Mouse (Mus musculus) cerebellum, adult 8-10 months (tissue): ENCODE data around the gene Ak8.

Source experiments
- DNase-seq: peaks from one replicate; pipeline ENCODE4 v3.0.0; 2022

Ak8 gene

DNA sequence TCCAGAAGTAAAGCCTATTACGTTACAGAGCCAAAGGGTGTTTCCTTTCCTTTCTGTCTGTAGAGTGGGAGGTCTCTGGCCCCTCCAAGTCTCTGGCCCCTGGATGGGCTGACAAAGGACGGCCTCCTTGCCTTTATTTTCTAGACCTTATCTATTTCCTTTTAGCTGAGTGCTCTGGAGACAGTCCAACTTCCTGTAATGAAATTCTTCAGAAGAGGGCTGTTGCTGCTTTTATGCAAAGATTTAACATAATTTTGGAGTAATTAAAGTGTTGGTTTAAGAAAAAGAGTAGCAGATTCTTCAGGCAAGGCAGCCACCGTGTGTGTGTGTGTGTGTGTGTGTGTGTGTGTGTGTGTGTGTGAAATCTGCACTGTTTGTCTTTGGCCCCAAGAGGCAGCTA lies 98.4 kb downstream of the Ak8 start:
- DNase-seq, result no peak

DNA sequence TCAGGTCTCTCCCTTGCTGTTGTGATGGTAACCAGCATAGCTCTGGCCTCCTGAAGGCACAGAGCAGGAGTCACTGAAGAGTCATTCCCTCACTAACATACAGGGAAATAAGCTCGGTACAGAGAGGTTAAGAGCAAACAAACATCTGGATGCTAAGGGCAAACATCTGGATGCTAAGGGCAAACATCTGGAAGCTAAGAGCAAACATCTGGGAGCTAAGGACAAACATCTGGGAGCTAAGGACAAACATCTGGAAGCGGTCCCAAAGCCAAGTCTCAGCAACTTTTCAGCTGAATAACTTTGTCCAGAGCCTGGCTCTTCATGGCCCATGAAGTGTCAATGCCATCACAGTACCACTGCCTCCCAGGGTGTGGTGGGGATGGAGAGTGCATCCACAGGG lies 99.6 kb downstream of the Ak8 start:
- DNase-seq, result no peak

DNA sequence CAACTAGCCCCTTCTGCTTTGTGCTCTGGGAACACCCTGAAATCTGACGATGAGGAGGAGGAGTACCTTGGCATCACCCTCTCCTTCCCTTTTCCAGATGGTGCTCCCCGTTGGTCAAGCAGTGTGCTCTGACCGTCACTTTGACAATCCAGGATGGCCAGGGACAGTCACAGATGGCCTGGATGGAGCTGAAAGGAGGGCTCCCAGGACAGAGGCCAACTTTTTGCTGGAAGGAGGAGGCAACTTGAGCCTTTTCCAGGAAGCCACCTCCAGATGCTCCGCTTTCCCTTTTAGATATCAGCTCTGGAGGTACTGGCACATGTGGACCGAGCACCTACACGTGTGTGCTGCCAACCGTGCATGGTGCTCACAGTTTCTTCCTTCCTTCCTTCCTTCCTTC lies 103.4 kb downstream of the Ak8 start:
- DNase-seq, result no peak

DNA sequence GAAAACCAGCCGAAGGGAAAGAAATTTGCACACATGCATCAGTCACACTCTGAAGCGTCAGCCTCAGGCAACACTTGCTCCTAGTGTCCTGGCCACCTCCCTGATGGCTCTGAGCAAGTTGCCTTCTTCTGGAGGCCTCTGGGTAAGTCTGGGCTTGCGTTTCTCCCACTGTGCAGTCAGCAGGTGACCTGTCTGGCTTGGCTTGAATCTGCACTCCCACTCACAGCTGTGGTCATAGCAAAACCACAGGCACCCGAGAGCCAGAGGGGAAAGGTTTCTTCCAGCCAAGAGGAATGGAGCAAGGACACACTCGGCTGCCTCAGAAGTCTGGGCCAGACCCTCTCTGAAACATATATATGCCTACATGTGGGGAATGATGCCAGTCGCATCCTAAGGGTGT lies 108.9 kb downstream of the Ak8 start:
- DNase-seq, result no peak

DNA sequence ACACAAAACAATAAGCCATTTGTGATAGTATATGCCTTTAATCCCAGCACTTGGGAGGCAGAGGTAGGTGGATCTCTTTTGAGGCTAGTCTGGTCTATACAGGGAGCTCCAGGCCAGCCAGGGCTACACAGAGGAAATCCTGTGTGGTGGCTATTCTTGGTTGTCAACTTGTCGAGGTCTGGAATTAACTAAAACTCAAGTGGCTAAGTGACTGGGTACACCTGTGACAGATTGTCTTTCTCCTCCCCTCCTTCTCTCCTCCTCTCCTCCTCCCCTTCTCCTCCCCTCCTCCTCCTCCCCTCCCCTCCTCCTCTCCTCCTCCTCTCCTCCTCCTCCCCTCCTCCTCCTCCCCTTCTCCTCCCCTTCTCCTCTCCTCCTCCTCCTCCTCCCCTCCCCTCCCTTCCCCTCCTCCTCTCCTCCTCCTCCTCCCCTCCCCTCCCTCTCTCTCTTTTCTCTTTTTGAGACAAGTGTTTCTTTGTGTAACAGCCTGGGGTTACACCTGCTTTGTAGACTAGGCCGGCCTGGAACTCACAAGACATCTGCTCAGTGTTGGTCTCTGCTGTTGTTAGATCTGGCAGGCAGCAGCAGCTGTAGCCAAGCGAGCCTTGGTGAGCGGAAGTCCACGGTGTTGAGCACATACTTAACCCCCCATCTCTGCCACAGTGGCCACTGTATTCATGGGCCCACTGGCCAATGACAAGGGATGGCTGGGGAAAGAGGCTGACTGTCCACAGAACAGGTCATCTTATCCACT lies 110.5 kb downstream of the Ak8 start:
- no peak for DNase-seq

DNA sequence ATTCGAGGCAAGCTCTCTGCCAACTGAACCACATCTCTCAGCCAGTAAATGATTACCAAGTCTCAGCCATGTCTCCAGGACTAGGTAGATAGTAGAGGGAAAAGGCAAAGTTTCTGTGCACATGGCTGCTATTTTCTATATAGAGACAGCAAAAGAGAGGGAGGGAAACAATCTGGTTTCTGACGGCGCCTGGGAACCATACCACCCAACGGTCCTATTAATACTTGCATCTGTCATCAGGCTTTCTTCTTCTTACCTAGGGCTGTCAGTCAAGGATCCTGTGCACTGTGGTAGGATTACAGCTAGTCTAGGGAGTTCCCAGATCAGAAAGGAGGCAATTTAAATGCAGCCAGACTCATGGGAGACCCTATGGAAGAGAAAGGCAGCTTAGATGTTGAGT lies 118.9 kb downstream of the Ak8 start:
- DNase-seq, result no peak

DNA sequence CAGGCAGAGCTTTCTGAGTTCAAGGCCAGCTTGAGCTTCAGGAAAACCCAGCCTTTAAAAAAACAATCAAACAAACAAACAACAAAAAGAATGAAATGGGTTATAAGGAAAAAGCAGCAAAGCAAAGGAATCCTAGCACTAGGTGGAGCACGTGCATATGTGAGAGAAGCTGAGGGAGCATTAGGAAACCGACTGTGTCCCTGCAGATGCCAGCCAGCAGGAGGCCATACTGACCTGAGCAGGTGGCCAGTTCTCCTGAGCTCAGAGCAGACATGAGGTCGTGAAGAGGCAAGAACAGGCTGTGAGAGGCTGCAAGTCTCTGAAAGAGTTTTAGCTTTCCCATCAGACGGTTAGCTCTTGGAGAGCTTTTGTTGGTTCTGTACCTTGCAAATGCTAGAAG lies 129.3 kb downstream of the Ak8 start:
- DNase-seq, result no peak

DNA sequence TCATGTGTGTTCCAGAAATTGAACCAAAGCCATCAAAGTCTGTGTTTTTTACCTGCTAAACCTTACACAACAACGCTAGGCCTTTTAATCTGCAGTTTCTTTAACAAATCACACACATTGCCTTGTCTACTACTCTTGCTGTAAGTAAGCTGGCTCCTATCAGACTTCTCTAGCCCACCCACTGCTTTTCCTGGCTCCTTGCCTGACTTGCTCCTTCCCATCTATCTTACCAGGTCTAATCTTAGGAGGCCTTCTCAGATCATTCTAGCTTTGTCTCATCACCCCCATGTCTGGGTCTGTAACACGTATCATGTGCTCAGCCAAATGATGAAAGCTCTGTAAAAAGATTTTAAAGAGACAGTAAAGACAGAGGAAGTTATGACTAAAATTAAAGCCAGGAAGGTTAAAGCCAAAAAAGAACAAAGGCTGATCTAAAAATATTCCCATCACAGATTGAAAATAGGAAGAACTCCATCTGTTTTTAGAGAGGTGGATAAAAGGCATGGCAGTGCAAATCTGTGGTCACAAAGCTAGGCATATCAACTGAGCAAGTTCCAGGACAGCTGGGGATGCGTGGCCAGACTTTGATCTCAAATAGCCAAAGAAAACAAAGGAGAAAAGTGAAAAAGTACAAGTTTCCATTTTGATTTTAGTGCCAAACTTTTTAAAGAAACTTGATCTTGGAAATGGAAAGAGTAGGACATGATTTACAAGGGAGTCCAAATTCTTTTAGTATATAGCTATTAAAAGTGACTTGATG lies 136.4 kb downstream of the Ak8 start:
- DNase-seq, result peak; percentile 33

DNA sequence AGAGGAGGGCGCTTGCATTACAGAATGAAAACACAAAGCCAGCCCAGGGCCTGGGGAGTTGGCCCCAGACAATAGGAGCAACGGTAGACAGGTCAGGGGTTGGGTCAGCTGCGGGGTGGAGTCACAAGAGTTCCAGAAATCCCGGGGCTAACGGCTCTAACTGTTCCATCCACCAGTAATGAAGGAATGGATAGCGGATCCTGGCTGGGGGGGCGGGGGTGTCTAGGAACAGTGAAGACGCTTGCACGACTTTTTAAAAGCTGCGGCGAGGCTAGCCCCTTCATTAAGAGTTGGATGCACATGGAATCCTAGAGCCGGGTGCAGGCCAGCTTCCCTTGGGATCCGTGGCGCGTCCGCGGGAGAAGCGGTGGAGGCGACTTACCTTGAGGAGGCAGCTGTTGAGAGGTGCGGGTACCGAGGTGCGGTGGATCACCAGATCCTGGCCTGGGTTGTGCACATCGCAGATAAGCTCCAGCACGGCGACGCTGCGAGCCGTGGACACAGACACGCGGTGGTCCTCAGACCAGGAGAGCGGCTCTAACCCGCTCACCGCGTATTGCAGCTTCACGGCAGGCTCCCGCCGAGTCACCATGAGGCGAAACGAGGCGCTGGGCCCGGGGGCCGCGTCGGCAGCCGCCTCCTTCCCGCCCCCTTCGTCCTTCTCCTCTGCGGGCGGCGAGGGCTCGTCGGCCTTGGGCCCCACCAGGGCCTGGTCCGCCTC lies 139.7 kb downstream of the Ak8 start:
- DNase-seq, result no peak

DNA sequence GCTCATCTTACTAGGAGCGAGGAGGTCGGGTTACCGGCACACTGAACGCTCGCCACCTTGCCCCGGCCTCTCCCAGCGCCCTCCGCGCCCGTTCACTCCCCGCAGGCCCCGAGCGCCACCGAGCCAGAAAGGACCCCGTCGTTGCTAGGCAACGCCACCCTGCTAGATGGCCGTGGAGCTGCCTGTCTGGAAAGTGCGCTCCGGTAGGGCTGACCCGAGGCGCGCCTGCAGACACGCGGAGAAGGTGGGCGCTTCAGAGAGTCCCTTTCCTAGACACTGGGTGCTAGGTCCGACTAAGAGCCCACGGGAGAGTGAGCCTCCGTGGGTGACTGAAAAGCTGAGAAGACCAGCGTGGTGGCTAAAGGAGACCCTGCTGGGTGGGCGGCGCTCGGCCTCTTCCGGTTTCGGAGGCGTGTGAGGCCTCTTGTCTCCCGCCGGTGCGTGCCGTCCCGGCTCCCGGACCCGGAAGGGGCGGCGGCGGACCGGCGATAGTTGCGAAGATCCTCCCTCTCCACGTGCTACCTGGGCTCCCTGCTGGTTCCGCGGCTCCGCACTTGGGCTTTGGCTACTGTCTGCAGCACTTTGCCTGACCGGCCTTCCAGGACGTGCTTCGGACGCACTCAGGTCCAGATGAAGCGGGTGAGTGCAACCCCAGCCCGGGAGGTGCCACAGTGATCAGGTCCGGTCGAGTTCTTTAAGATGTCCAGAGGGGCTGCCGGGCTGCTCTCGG lies 140.4 kb downstream of the Ak8 start, which contains the start of the genes Gtf3c4 and Ddx31:
Gene Gtf3c4 (minus strand): TSS at position 139 of the 730 bp plus-strand sequence.
Gene Ddx31 (plus strand): TSS at position 185 of the 730 bp plus-strand sequence.
- peak; percentile 94 for DNase-seq

DNA sequence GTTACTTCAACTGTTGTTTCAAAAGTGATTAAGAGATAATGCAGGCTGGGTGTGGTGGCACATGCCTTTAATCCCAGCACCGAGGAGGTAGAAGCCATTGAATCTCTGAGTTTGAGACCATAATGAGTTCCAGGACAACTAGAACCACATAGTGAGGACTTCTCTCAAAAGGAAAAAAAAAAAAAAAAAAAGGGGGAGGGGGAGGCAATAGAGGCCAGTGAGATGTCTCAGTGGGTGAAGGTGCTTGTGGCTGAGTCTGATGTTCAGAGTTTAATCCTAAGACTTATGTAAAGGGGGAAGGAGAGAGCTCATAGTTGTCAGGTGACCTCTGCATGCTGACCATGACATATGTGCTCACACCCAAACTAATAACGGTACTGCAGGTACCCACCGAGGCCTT lies 142.1 kb downstream of the Ak8 start:
- DNase-seq, result no peak

DNA sequence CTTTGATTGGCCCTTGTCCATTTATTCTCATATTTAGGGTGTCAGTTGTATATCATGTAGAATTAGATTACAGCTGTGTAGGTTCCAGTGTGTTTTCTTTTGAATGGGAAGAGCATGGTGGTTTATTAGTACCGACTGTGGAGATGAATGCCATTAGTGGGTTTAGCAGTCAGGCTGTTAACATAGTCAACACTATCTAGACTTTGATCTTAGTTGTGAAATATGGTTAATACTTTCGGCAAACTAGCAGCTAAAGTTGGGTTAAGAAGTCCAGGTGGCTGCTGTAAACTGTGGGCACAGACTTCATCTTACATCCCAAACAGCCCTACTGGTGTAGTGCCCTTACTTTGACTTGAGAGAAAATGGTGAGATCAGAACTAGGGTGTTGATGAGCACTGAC lies 148.9 kb downstream of the Ak8 start:
- no peak for DNase-seq

DNA sequence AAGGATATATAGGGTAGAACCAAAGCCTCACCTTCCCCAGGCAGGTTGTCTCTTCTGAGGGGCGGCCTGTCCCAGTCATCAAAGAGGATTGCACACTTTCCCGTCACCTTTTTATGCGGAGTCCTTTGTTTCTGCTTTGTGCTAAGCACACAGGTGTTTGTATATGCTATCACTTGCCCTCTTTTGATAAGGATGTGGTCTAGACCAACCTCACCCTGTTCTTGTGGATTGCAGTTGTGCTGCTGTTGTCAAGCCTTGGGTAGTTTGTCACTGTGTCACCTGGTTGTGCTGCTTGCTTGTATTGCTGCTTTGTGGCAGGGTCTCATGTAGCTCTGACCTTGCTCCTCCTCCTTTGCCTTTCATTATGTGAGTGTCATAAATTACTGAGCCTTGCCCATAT lies 152.6 kb downstream of the Ak8 start:
- no peak for DNase-seq

DNA sequence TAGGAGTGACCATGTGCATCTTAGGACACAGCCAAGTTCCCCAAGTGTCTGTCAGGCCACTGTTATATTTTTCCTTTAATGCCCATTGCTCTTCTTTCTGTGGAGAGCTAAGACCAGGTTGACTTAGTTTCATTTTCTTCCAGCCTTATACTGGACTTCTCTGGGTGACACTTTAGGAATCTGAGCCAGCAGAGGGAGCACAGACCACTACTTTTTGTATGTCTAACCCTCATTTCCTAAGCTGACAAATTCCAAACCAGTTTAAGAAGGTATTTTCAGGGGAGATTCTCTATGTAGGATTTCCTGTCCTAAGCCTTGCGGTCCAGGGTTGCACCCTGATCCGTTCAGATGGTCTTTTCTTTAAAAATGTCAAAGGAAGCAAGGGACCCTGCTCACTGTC lies 155.8 kb downstream of the Ak8 start:
- DNase-seq, result no peak

DNA sequence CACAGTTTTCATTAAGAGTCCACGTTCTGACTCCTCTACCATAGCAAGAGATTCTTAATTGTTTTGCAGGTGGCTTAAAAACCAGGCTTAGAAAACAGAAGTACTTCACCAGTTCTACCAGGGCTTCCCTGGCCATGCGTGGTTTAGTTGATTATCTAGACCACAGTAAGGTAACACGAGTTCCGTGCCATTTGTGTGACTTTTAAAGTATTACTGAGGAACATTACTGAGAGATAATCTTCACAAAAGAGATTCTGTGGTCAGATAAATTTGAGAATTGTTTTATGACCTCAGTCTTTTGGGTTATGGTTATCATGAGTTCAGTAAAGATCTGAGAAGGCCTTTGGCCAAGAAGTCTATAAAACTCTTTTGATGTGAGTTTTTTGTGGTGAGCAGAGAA lies 159.3 kb downstream of the Ak8 start:
- no peak for DNase-seq

DNA sequence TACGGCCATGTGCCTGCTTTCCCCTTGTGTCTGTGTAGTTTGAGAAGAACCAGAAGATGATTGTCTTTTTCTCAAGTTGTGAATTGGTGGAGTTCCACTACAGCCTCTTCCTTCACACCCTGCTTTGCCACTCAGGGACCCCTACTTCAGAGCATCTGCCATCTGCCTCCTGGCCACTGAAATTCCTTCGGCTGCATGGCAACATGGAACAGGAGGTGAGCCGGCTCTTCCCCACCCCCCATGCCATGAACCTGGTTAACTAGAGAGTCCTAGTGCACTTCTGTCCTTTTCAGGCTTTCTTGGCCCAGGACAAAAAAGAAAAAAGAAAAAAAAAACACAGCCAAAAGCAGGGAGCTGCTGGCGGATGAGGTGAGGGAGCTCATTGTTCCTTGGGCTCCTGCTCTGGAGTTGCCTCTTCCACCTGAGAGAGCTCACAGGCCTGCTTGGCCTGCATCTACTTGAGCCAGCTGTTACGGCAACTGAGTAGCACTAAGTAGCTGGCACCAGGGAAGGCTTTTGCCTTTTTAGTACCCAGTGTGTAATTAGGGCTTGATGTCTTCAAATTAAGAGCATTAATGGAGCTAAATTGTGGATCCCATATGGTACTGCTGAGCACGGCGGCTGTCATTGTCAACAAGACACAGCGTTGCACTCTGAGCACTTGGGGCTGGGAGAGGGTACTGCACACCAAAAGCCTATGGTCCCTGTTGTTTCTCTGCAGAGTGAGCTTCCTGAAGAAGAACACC lies 160.9 kb downstream of the Ak8 start:
- no peak for DNase-seq
